Mouse (Mus musculus): ENCODE measurements around the gene Kcnj1.

The Kcnj1 gene

DNA sequence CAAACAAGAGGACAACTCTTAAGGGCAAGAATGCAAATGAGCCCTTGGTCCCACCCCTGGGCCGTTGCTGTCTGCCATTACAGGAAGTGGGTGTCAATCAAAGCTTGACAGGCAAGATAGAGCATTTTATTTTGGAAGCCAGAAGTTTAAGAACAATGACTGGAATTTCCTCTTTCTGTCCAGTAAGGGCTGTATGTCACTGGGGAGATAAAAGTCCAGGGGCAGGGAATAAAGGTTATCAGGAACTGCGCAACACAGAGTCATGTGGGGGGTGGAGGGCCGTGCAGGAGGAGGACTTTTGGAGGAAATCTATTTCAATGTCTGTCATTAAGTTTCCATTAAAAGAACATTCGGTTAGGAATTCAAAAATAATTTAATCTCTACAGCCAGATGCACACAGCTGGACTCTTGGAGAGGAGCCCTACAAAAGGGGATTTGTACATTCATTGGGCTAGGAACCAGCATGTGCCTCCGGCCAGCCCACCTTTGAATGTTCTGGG is 28.4 kb downstream of the Kcnj1 start:
- no peak for DNase-seq

DNA sequence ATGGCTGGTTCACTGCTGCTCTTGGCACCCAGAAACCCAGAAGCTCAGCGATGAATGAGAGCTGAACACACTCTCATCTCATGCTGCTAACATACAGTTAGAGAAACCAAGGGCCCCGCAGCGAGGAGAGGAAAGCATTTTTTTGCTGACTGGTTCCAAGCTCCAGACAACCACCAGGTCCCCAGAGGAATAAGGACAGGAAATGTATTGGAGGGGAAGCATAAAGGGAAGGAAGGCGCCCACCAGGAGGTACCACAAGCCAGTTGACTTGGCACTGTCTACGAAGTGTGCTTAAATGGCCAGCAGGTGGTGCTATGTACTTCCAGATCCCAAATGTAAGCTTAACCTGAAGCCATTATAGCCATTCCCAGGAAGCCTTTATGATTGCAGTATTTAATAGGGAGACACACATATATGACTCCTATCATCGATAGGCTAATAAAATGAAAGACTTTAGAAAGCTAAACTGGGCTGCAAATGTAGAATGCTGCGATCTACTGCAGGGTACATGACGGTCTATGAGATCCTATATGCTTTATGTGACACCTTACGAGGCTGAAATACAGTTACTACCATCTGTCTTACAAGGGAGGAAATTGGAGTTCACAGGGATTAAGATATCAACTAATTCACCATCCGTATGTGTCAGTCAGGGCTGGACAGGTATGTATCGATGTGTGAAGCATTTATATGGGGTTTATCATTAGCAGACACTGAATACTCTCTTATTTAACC is 33.1 kb downstream of the Kcnj1 start:
- peak; percentile 34 to 47 for DNase-seq

DNA sequence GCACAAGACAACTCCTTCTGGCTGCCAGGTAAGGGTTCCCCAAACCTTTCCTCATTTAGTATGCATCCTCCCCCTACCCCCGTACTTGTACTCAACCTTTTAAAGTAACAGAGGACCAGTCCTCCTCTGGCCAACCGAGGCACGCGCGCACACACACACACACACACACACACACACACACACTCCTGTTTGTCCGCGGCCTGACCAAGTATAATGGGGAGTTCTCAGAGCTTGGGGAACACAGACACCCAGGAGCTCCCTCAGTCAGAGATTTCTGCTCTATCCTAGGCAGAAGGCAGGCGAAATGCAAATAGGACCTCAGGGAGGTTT is 36.4 kb downstream of the Kcnj1 start:
- DNase-seq: no peak

DNA sequence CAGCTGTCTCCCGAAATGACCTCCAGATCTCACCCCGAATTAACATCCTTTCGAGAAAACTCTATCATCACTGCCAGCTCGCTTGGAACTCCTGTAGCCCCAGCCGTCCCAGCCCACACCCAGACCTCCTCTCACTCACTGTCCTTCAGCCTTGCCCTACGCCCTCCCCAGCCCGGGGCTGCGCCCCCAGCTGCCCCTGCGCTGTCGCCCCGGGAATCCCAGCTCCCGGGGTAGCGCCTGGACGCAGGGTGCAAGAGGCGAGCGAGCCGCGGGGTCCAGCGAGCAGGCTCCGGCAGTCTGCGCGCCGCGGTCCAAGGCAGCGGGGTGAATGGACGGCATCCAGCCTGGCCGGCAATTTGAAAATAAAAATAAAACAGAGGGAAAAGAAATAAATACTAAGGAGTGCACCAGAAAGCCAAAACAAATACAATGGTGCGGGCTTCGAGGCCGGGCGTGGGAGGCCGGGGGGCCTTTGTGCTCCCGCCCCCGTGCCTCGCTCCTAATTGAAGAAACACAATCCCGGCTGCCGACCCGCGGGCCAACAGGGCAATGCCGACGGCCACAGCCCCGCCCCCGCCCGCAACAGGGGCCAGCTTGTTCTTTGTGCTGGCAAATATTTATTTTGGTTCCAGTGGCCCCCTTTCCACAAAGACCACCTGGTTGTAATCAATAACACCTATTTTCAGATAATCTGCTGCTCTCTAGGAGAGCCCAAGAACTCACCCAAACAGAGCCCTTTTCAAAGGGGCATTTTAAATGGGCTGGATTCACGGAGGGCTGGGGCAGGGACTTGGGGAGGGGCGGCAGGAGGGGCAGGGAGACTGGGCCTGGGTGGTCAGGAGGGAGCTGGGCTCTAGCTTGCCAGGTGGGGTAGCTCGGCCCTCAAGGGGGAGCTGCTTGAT is 37.0 kb downstream of the Kcnj1 start:
- DNase-seq: no peak

DNA sequence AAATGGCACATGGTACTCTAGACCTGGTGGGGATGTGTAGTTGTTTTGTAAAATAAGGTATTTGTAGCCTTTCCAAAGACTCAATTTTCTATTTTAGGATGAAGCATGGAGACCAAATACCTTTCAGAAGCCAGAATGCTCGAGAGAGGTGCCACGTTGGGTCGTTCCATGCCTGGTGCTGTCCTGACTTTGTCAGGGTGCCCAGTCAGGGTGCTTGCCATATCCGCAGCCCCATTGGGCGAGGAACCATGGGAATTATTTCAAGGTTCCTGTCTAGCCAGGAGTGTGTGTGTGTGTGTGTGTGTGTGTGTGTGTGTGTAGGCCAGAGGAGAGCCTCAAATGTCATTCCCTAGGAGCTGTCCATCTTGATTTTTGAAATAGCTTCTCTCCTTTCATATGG is 38.4 kb downstream of the Kcnj1 start:
- DNase-seq: no peak

DNA sequence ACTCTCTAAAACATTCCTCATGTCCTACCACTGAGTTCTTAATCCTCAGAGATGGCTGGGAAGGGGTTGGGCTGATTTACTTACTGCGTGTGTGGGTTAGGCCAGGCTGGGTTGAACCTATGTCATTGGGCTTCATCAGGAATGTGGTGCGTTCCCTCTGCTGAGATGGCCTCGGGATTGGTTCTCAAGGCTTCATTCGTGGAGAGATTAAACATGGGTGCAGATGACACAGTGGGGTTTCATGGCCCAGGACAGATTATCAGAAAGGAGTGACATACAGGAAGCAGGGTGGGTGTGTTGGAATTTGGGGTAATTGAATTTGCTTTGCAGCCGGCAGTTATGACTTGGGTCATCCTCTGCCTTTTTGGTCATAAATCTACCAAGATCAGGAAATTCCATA is 39.2 kb downstream of the Kcnj1 start:
- DNase-seq: no peak

DNA sequence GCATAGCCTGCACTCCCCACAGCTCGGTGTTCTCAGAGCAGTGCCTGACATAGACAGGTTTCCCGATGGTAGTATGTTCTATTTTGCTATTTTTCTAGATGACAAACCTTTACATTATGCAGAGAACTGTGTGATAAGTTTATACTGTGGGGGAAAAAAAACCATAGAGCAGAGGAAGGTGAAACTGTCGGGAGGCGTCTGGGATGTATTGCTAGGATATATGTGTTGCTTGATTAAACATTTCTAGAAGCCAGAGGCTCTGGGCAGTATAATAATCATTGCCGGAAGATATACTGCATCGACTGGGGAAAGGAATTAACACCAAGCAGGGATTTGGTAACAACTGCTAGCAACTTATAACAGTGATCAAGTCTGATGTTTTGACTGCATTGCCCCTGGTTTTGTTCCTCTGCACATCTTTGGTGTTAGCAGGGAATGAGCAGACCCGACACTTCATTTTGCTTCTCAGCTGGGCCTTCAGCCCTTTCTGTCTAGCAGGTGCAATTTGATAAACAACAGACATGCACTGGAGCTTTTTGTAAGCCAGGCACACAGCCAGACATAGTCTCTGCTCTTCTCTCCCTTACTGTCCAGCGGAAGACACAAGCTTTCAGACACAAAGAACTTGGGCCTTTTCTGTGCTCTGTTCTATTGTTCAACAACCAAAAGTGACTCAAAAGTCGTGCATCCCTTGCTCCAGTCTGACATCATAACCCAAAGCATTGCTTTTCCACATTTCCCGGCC is 40.7 kb downstream of the Kcnj1 start:
- no peak for DNase-seq

DNA sequence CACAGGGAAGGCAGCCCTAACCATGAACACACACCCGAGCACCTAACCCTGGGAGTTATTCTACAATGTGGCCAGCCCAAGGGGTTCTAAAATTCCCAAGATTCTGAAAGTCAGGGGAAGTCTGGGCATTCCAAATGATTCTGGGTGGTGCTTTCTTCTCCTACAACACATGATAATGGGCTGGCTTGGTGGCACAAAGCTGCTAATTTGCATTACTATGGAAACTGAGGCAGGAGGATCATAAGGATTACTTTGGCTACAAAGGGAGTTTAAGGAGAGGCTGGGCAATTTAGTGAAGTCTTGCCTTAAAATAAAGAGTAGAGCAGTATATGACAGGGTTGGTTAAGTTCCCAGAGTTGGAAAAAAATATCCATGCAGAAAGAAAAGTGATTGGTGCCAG is 42.7 kb downstream of the Kcnj1 start:
- no peak for DNase-seq

DNA sequence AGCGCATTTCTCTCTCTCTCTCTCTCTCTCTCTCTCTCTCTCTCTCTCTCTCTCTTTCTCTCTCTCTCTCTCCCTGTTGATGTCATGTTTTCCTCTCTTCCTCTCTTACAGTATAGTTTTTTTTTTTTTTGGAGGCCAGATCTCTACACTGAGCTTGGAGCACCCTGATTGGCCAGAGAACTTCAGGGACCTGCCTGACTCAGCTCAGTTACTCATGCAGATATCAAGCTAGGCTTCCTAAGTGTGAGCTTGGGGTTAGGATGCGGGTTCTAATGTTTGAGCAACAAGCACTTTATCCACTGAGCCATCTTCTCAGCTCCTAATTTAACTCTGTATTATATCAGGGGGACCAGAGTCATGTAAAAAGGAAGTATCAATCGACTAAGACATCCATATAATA is 43.7 kb downstream of the Kcnj1 start:
- no peak for DNase-seq

DNA sequence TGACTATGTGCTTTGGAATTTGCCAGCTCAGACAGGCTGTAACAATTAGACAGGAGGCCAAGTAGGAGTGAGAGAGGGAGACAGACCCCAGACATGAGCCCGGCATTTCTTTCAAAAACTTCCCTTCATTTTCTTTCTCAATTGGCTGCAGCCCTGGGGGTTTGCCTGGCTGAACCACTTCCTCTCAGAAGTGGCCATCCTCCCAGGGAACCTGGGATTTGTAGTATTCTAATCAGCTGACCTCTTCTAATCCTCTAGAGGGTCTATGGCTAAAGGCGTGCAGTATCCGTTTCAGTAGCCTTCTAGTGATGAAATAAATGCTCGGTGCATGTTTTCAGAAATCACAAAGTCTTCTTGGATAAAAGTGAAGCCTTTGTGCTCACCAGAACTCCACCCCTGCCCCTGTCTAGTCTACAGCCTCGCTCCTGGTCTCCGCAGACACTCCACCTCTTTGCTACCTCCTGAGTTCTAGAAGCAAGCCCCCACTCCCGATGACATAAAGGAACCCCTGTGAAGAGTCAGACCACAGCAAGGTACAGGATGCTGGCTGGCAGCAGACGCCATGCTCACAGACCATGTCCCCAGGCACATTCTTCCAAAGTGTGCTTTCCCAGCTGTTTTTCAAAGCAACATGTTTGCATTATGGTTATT is 45.3 kb downstream of the Kcnj1 start:
- no peak for DNase-seq

DNA sequence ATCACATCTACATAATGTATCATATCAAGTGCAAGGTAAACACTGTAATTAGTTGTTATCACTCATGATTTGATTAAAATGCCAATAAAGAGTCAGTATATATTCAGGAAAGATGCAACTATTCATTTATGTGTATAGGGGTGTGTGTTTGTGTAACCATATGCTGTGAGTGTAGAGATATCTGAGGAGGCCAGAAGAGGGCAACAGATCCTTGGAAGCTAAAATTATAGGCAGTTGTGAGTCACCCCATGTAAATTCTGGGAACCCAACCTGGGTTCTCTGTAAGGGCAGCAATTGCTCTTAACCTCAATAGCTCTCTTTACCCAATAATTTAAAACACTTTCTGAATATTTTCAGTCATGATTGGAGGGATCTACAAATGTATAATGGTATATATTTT is 48.4 kb downstream of the Kcnj1 start:
- DNase-seq: no peak

DNA sequence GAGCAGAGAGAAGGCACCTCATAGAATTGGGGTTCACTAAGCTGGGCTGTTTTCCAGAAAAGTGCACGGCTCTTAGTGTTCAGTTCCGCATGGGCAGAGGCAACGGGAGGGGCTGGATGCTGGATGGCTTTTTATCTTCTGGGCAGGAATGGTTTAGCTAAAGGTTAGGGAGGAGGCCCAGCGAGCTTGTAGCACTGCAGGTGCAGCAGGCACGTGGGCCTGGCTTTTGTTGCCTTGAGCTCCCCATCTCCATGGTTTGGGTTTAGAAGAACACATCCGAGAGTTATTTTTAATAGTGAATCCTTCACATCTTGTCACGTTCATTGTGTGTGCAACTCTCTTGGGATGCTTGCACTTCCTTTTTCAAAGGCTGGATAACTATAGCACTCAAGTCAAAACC is 53.0 kb downstream of the Kcnj1 start:
- no peak for DNase-seq

DNA sequence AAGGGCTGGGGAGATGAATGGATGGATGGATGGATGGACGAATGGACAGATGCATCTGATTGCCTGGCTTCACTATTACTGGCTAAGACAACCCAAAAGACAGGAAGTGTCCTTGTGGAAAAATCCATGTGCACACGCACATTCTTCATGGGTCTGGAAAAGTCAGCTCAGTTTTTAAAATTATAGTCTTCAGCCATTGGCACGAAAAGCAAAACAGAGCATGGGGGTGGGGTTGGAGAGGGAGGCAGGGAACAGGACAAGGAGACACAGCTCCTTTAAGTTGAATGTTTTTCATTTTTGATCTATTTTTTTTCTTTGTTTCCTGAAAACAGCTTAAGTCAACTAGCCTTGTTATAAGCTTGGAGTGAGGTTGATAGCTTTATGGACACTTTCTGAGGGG is 58.8 kb downstream of the Kcnj1 start:
- DNase-seq: no peak

DNA sequence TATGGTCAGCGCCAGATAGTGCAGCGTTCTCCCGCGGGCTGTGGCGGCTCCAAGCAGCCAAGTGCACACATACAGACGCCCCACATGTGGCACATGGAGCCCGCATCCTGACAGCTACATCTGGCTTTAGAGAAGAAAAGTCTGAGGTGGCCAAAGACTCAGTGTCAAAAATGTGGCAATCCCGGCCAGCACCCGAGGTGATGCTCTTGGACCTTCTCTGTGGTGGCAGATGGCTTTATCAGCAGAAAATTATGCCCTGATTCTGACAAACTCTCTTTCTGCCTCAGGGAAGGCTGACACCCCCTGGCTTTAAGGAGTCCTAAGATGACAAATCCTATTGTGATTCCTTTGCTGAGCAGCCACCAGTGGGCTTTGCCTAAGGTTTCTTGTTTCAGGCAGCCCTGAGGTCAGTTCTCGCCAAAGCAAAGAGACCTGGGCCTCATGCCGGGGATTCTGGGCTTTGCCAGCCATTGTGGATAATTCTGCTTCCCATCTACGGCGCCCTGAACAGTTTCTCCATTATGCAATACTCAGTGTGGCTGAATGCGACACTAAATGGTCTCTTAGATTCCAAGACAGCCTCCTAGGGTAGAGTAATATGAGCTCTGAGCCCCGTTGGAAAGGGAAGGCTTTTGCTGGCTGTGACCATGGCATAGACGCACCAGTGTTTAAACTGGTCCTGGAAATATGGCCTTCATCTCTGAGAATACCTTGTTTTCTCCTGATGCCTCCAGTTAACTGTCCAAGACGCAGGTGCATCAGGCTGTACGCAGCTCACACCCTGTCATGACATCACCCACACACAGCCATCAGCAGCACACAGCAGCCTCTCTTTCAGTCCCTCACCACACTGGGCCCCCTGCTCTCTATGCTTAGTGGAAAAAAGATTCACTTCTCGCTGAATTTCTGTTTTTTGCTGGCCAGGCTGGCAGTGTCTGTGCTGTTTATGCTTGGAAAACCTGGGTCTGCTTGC is 62.2 kb downstream of the Kcnj1 start:
- no peak for DNase-seq

DNA sequence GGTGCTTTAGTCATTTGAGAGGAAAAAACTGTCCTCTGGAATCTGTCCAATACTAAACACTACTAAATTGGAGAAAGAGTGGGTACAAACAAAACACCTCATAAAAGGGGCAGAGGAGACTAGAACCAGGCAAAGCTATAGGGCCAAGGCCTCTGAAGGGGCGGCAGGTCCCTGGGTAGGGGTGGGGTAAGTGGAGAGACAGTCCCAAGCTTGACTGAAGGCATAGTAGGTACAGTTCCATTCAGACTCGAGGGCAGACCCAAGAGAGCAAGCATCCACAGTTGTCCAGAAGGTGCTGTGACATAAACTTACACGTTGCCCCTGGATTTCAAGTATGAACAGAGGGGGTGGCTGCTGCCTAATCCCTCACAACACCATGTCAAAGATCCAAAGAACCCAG is 70.8 kb downstream of the Kcnj1 start:
- DNase-seq: no peak

DNA sequence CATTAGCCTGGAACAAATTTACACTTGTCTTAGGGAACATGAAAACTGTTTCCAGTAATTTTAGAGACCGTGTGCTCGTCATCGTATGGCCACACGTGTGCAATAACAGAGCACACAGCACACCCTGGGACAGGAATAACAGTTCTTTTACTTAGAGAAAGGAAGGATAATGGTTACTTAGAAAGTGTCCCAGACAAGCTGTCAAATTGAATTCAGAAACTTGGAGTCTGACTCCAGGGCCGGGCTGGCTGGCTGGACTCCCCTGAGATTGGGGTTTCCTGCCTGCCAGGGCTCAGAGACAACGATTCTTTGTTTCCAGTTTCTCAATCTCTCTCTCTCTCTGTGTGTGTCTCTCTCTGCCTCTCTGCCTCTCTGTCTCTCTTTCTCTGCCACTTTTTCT is 71.5 kb downstream of the Kcnj1 start:
- no peak for DNase-seq

DNA sequence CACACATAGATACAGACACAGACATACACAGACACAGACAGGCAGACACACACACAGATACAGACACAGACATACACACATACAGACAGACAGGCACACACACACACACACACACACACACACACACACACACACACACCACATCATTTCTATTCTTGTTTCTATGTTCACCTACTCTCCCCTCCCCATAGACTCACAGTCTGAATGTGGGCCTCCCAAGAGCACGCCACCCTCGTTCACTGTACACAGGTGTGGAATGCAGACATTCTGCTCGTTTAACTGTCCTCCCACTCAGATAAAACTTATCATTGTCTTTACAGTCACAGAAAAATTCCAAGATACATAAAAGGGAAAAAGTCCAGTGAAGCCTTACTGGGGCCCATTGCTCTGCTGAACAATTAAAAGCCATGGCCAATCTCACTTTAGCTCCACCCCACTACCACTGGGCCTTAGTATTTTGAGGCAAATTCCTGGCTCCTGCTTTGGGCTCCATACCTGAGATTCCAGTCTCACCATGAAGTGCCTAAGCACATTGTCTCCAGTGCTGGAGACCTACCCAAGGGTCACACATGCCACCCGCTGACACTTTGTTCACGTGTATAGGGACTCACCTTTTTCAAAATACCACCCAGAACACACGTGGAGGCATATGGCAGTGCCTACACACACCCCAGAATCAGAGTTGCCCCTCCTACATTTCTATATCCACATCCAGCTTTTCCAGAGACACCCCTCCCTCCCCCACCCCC is 72.3 kb downstream of the Kcnj1 start:
- no peak for DNase-seq

DNA sequence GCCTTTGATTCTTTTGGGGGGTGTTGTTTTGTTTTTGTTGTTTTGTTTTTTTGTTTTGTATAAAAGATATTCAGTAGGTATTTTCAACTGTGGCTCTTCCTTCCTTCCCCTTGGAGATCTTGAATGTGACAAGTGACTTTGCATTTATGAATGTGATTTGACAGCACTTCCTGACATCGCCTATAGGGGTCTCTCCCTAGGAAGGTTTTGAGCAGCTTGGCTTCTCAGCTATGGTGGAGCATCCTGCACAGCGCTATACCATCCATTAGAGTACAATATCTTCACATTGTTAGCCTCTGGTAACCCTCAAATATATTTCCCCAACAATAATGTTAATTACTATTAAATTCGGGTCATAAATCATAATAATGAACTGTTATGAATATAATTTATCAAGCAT is 73.5 kb downstream of the Kcnj1 start:
- DNase-seq: no peak

DNA sequence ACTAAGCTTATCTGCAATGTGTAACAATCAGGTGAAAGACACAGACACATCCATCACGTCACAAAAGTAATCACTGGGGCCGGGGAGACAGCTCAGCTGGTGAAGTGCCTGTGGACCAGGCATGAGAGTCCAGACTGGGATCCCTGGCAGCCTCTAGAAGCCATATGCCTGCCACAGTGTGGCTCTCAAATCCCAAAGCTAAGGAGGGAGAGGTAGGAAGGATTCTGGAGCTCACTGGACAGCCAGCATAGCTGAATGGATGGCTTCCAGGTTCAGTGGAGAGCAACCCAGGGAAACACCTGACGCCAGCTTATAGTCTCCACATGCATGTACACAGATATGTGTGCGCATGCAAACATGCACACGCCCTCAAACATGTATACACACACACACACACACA is 76.5 kb downstream of the Kcnj1 start:
- DNase-seq: no peak
